Mouse (Mus musculus) liver, embryonic 16.5 days (tissue): Measurements from ENCODE around the gene Gsap. TPM values are rescaled to one million over a fixed set of nuclear protein-coding genes. Genes with fewer than 3 reads are reported as not detected.

Experiments
- ATAC-seq: fragments of 200-750 bp; cut with Nextera tagmentation; 2 replicates; pipeline ENCODE4 v1.8.0; 2017; ENCODE audit warnings: low read depth, mild to moderate bottlenecking, moderate number of reproducible peaks, moderate library complexity
- H3K27ac ChIP-seq: fragments of 300-500 bp; sonication (generic); 2 replicates; pipeline ENCODE4 v1.5.1; 2014; ENCODE audit warnings: mild to moderate bottlenecking, low read length
- H3K27me3 ChIP-seq: fragments of 300-500 bp; sonication (generic); 2 replicates; pipeline ENCODE4 v1.6.1; 2014; ENCODE audit warnings: low read depth, low read length, mixed read lengths; ENCODE audit not compliant: control insufficient read depth, insufficient read depth
- H3K36me3 ChIP-seq: fragments of 300-500 bp; sonication (generic); 2 replicates; pipeline ENCODE4 v1.6.1; 2014; ENCODE audit warnings: mild to moderate bottlenecking; ENCODE audit not compliant: control insufficient read depth, insufficient read depth
- H3K4me1 ChIP-seq: fragments of 300-500 bp; sonication (generic); 2 replicates; pipeline ENCODE4 v1.6.1; 2014; ENCODE audit warnings: low read depth, low read length, mixed read lengths; ENCODE audit not compliant: control insufficient read depth
- H3K4me2 ChIP-seq: fragments of 300-500 bp; sonication (generic); 2 replicates; pipeline ENCODE4 v1.6.1; 2014; ENCODE audit warnings: low read depth, low read length, mixed read lengths
- H3K4me3 ChIP-seq: fragments of 300-500 bp; sonication (generic); 2 replicates; pipeline ENCODE4 v1.5.1; 2014; ENCODE audit warnings: low read depth, mild to moderate bottlenecking, low read length
- H3K9ac ChIP-seq: fragments of 300-500 bp; sonication (generic); 2 replicates; pipeline ENCODE4 v1.6.1; 2014; ENCODE audit warnings: low read depth, low read length
- H3K9me3 ChIP-seq: fragments of 300-500 bp; sonication (generic); replicated peaks from 2 replicates; pipeline ENCODE4 v1.6.1; 2016; ENCODE audit warnings: low read length; ENCODE audit not compliant: control insufficient read depth
- WGBS: fragments of 180-500 bp; shearing (Covaris S2); extraction: QIAGEN DNeasy Blood & Tissue Kit; methylation state at CpG from one replicate; pipeline ENCODE4 v1.1.7; 2014; ENCODE audit not compliant: insufficient replicate concordance; 5-methylcytosine and 5-hydroxymethylcytosine counted together
- polyA plus RNA-seq: library from polyadenylated mRNA; unstranded; fragments of >200 nt; fragmentation: Nextera tagmentation; extraction: Ambion mirVana; gene quantifications from 2 replicates; pipeline ENCODE4 v1.2.1, GENCODE M21; 2015

Gsap gene
- polyA plus RNA-seq, 1 experiment from 2014 or later: 2.5 TPM

GRCm38 (mm10) chr5:21301011-21301410 is 115.0 kb downstream of the Gsap start:
- Histone ChIP-seq H3K4me1 (no peaks in the 10 kb centered on the region), H3K27ac (no peak overlapping the region), H3K27me3 (no peaks in the 10 kb centered on the region), H3K36me3 (no peaks in the 10 kb centered on the region), H3K4me2 (no peak overlapping the region), H3K4me3 (no peak overlapping the region), H3K9ac (no peak overlapping the region), H3K9me3 (no peaks in the 10 kb centered on the region)
- no peak for ATAC-seq
- WGBS: 56% methylated on average over 6 of the region's 6 CpGs

GRCm38 (mm10) chr5:21307165-21307564 is 121.1 kb downstream of the Gsap start:
- Histone ChIP-seq H3K4me2 (no peak overlapping the region), H3K36me3 (no peaks in the 10 kb centered on the region), H3K9me3 (no peaks in the 10 kb centered on the region), H3K9ac (no peak overlapping the region), H3K4me3 (no peak overlapping the region), H3K4me1 (no peaks in the 10 kb centered on the region), H3K27ac (no peak overlapping the region), H3K27me3 (no peaks in the 10 kb centered on the region)
- 59% methylated on average over 5 of the region's 5 CpGs for WGBS
- ATAC-seq: no peak

GRCm38 (mm10) chr5:21314696-21315095 is 128.6 kb downstream of the Gsap start:
- no peaks in the 10 kb centered on the region for H3K4me1 ChIP-seq
- 64% methylated on average over 3 of the region's 3 CpGs for WGBS

GRCm38 (mm10) chr5:21320138-21320537 is 134.1 kb downstream of the Gsap start:
- no peak overlapping the region for H3K4me2 ChIP-seq
- no peak for ATAC-seq
- H3K27ac ChIP-seq: no peak overlapping the region
- 49% methylated on average over 2 of the region's 2 CpGs for WGBS
- H3K36me3 ChIP-seq: no peaks in the 10 kb centered on the region
- no peaks in the 10 kb centered on the region for H3K9me3 ChIP-seq
- H3K27me3 ChIP-seq: no peaks in the 10 kb centered on the region
- no peak overlapping the region for H3K9ac ChIP-seq
- no peaks in the 10 kb centered on the region for H3K4me1 ChIP-seq
- no peak overlapping the region for H3K4me3 ChIP-seq

More at GRCm38 (mm10) chr5:21314696-21315095, 128.6 kb downstream of the Gsap start:
- Histone ChIP-seq H3K36me3 (no peaks in the 10 kb centered on the region), H3K4me2 (no peak overlapping the region), H3K9me3 (no peaks in the 10 kb centered on the region), H3K4me3 (no peak overlapping the region), H3K9ac (no peak overlapping the region), H3K27ac (no peak overlapping the region), H3K27me3 (no peaks in the 10 kb centered on the region)
- ATAC-seq: no peak

- Histone ChIP-seq H3K4me2 (no peak overlapping the region), H3K9me3 (no peaks in the 10 kb centered on the region), H3K4me3 (no peak overlapping the region), H3K27me3 (no peaks in the 10 kb centered on the region), H3K27ac (no peak overlapping the region), H3K4me1 (no peaks in the 10 kb centered on the region; the same call in 1 of the 2 replicates), H3K9ac (no peak overlapping the region), H3K36me3 (no peaks in the 10 kb centered on the region)
- 0% methylated on average over 1 of the region's 1 CpGs for WGBS
- ATAC-seq: no peak
Measured at GRCm38 (mm10) chr5:21326494-21326893, 140.4 kb downstream of the Gsap start.

- Histone ChIP-seq H3K9ac (no peak overlapping the region), H3K27me3 (no peaks in the 10 kb centered on the region), H3K27ac (no peak overlapping the region), H3K9me3 (no peaks in the 10 kb centered on the region), H3K4me3 (no peak overlapping the region), H3K36me3 (no peaks in the 10 kb centered on the region), H3K4me1 (no peaks in the 10 kb centered on the region; the same call in 1 of the 2 replicates), H3K4me2 (no peak overlapping the region)
- WGBS: 65% methylated on average over 1 of the region's 1 CpGs
- ATAC-seq: no peak
Measured at GRCm38 (mm10) chr5:21328560-21328959, 142.5 kb downstream of the Gsap start.

- ATAC-seq: no peak
- no peaks in the 10 kb centered on the region for H3K9me3 ChIP-seq
- H3K4me3 ChIP-seq: no peak overlapping the region
- no peak overlapping the region for H3K4me2 ChIP-seq
- H3K4me1 ChIP-seq: no peaks in the 10 kb centered on the region; the same call in 1 of the 2 replicates
- no peaks in the 10 kb centered on the region for H3K36me3 ChIP-seq
- no peaks in the 10 kb centered on the region for H3K27me3 ChIP-seq
- H3K27ac ChIP-seq: no peak overlapping the region
- H3K9ac ChIP-seq: no peak overlapping the region
- 52% methylated on average over 11 of the region's 11 CpGs for WGBS
Measured at GRCm38 (mm10) chr5:21329672-21330665, 143.9 kb downstream of the Gsap start.

- no peaks in the 10 kb centered on the region for H3K36me3 ChIP-seq
- ATAC-seq: no peak
- no peaks in the 10 kb centered on the region; the same call in 1 of the 2 replicates for H3K4me1 ChIP-seq
- 61% methylated on average over 5 of the region's 5 CpGs for WGBS
- no peak overlapping the region for H3K27ac ChIP-seq
- H3K27me3 ChIP-seq: no peaks in the 10 kb centered on the region
- no peaks in the 10 kb centered on the region for H3K9me3 ChIP-seq
- no peak overlapping the region for H3K4me2 ChIP-seq
- no peak overlapping the region for H3K9ac ChIP-seq
- H3K4me3 ChIP-seq: no peak overlapping the region
Measured at GRCm38 (mm10) chr5:21331656-21332055, 145.6 kb downstream of the Gsap start.

GRCm38 (mm10) chr5:21332119-21332518 is 146.1 kb downstream of the Gsap start:
- Histone ChIP-seq H3K36me3 (no peaks in the 10 kb centered on the region), H3K4me3 (no peak overlapping the region), H3K9me3 (no peaks in the 10 kb centered on the region), H3K9ac (no peak overlapping the region), H3K4me2 (no peak overlapping the region), H3K27me3 (no peaks in the 10 kb centered on the region), H3K4me1 (no peaks in the 10 kb centered on the region; the same call in 1 of the 2 replicates), H3K27ac (no peak overlapping the region)
- peak; percentile 19; the same call in 1 of the 2 replicates for ATAC-seq
- WGBS: 19% methylated on average over 1 of the region's 1 CpGs
